Mouse (Mus musculus): Measurements from ENCODE around the gene Plcb4.

DNA sequence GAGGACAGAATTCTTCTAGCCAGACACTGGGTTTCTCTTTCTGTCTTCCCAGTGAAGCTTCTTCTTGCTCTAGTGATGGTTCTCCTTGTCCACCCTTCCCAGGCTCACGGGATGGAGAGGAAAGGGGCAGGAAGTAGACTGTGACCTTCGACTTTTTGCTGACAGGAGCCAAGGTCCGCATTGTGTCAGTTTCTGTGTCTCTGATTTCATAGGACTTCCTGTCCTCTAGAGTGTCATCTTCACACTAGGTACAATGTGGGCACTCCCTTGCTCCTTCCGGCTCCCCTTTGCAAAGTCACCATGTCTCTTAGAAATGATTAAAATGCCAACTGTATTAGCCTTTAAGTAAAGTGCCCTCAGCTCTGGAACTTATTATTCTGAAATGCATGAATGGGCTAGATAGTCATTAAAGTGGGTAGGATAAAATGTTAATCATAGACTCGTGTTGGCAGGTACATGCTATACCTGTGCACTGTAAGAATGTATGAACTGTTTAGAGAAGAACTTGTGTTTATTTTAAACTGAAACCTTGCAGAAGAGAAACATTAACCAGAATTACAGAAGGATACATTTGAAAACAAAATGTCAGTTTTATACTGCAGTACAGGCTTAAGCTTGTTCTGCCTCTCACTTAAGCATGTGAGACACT lies 152.8 kb downstream of the Plcb4 start:
- TF ChIP-seq CTCF (IDR thresholded peaks at IDR 0.05; ENCODE audit: borderline replicate concordance, insufficient read depth, low read length) (no peak), POLR2A (IDR thresholded peaks at IDR 0.05; ENCODE audit: low read depth, low read length) (no peak)
